Mouse (Mus musculus) limb, embryonic 14.5 days (tissue): Measurements from ENCODE around the gene Tbc1d14. TPM values are rescaled to one million over a fixed set of nuclear protein-coding genes. Genes with fewer than 3 reads are reported as not detected.

Experiments
- ATAC-seq: fragments of 200-750 bp; cut with Nextera tagmentation; 2 replicates; pipeline ENCODE4 v1.8.0; 2017; ENCODE audit warnings: low read depth, moderate number of reproducible peaks, moderate TSS enrichment; ENCODE audit not compliant: low FRiP score
- DNase-seq: peaks from one replicate; pipeline ENCODE4 v3.0.0-alpha.2; 2015; ENCODE audit warnings: low spot score
- H3K27ac ChIP-seq: fragments of 300-500 bp; sonication (generic); replicated peaks from 2 replicates; pipeline ENCODE4 v1.5.1; 2014; ENCODE audit warnings: low read depth, mild to moderate bottlenecking, low read length, moderate library complexity, mixed read lengths
- H3K27me3 ChIP-seq: fragments of 300-500 bp; sonication (generic); 2 replicates; pipeline ENCODE4 v1.6.1; 2014; ENCODE audit warnings: low read length, mixed read lengths; ENCODE audit not compliant: control insufficient read depth, insufficient read depth
- H3K36me3 ChIP-seq: fragments of 300-500 bp; sonication (generic); 2 replicates; pipeline ENCODE4 v1.6.1; 2014; ENCODE audit warnings: mild to moderate bottlenecking, low read length, moderate library complexity, mixed read lengths; ENCODE audit not compliant: control insufficient read depth, insufficient read depth
- H3K4me1 ChIP-seq: fragments of 300-500 bp; sonication (generic); 2 replicates; pipeline ENCODE4 v1.6.1; 2014; ENCODE audit warnings: antibody characterized with exemption, low read length, mixed read lengths; ENCODE audit not compliant: control insufficient read depth, insufficient read depth
- H3K4me2 ChIP-seq: fragments of 300-500 bp; sonication (generic); replicated peaks from 2 replicates; pipeline ENCODE4 v1.6.1; 2014; ENCODE audit warnings: low read depth, mild to moderate bottlenecking, low read length, moderate library complexity; ENCODE audit not compliant: severe bottlenecking
- H3K4me3 ChIP-seq: fragments of 300-500 bp; sonication (generic); replicated peaks from 2 replicates; pipeline ENCODE4 v1.5.1; 2014; ENCODE audit warnings: low read length
- H3K9ac ChIP-seq: fragments of 300-500 bp; sonication (generic); 2 replicates; pipeline ENCODE4 v1.6.1; 2014; ENCODE audit warnings: mild to moderate bottlenecking, low read depth, low read length, moderate library complexity; ENCODE audit not compliant: severe bottlenecking
- H3K9me3 ChIP-seq: fragments of 300-500 bp; sonication (generic); 2 replicates; pipeline ENCODE4 v1.6.1; 2016; ENCODE audit warnings: low read length; ENCODE audit not compliant: control insufficient read depth
- POLR2A ChIP-seq: fragments of 200-500 bp; IDR thresholded peaks from 2 replicates; pipeline ENCODE4 v1.8.0; 2012; ENCODE audit warnings: inconsistent platforms, mild to moderate bottlenecking, moderate library complexity, borderline replicate concordance; ENCODE audit not compliant: insufficient read depth, insufficient read length; ENCODE audit errors: extremely low read depth
- WGBS: fragments of 180-500 bp; shearing (Covaris S2); extraction: QIAGEN DNeasy Blood & Tissue Kit; methylation state at CpG from one replicate; pipeline ENCODE4 v1.1.7; 2014; 5-methylcytosine and 5-hydroxymethylcytosine counted together
- polyA plus RNA-seq, 2 experiments: library from polyadenylated mRNA; depleted of rRNA in 1 of 2; stranded (reverse) in 1 of 2; unstranded in 1 of 2; fragments of >200 nt; fragmentation: Nextera tagmentation in 1 of 2; extraction: Ambion mirVana in 1 of 2; gene quantifications; 2 replicates each; pipeline versions ENCODE4 v1.2.1 to v1.2.3; 2012 to 2014

Tbc1d14 gene
- polyA plus RNA-seq, 2 experiments: 37.9 to 46.6 TPM

DNA sequence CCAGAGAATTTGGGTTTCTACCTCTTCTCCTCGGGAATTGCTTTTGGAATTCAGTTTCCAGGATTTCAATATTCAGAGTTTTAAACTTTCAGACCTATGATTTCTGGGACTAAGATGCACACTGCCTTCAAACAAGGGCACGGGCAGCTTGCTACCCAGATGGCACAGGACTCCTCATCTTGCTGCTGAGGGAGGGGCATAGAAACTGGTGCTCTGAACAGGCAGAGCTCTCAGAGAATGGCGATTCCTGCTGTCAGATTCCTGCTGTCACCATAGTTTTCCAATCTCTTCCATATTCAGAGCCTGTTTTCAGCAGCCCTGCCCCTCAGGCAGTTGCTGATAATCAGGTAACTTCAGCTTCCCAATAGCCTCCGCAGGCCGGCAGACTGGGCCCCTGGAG, 77.5 kb downstream of the Tbc1d14 start:
- H3K4me1 ChIP-seq: no peaks in the 10 kb centered on the region
- no peak for ATAC-seq
- H3K4me2 ChIP-seq: no peak overlapping the region
- peaks cover 89% of the 10 kb centered on the region for H3K36me3 ChIP-seq
- no peak overlapping the region for H3K4me3 ChIP-seq
- DNase-seq: no peak
- H3K27ac ChIP-seq: no peak overlapping the region
- no peaks in the 10 kb centered on the region for H3K9me3 ChIP-seq
- no peak for TF ChIP-seq POLR2A
- 84% methylated on average over 5 of the region's 5 CpGs for WGBS
- no peaks in the 10 kb centered on the region for H3K27me3 ChIP-seq
- no peak overlapping the region for H3K9ac ChIP-seq

GRCm38 (mm10) chr5:36515126-36515525, 78.0 kb downstream of the Tbc1d14 start:
- no peak overlapping the region for H3K27ac ChIP-seq
- WGBS: 88% methylated on average over 1 of the region's 1 CpGs
- no peak overlapping the region for H3K4me3 ChIP-seq
- no peaks in the 10 kb centered on the region for H3K27me3 ChIP-seq
- TF ChIP-seq POLR2A: no peak
- no peaks in the 10 kb centered on the region for H3K9me3 ChIP-seq
- H3K9ac ChIP-seq: no peak overlapping the region
- H3K4me1 ChIP-seq: no peaks in the 10 kb centered on the region
- H3K4me2 ChIP-seq: no peak overlapping the region
- H3K36me3 ChIP-seq: peaks cover 88% of the 10 kb centered on the region
- DNase-seq (no peak), ATAC-seq (no peak)

DNA sequence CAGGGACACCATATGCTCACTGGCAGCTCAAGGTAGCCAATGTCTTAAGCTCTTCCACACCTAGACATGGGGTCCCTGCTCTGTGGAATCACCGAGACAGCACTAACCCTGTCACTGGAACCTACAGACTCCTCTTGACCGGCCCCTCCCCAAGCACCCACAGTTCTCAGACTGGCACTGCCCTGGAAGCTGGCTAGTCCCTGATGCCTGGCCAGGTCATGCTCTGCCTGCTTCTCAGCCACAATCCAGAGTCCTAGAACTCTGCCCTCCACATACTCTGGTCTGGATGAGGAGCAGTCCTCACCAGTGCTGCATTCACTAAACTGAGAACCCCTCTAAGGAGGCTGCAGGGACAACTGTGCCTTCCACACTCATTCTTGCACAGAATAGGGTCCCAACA, 82.1 kb downstream of the Tbc1d14 start:
- H3K4me3 ChIP-seq: no peak overlapping the region
- H3K36me3 ChIP-seq: peaks cover 80% of the 10 kb centered on the region
- H3K9me3 ChIP-seq: no peaks in the 10 kb centered on the region
- no peaks in the 10 kb centered on the region for H3K4me1 ChIP-seq
- no peak overlapping the region for H3K4me2 ChIP-seq
- H3K27ac ChIP-seq: no peak overlapping the region
- no peak for TF ChIP-seq POLR2A
- no peaks in the 10 kb centered on the region for H3K27me3 ChIP-seq
- H3K9ac ChIP-seq: no peak overlapping the region
- ATAC-seq (no peak), DNase-seq (no peak)
- 90% methylated on average over 2 of the region's 2 CpGs for WGBS

- ATAC-seq: no peak
These were observed 84.7 kb downstream of the Tbc1d14 start for GRCm38 (mm10) chr5:36508351-36508750.

GRCm38 (mm10) chr5:36505643-36506042, 87.4 kb downstream of the Tbc1d14 start:
- H3K4me3 ChIP-seq: no peak overlapping the region
- no peaks in the 10 kb centered on the region for H3K27me3 ChIP-seq
- H3K36me3 ChIP-seq: peaks cover 86% of the 10 kb centered on the region
- ATAC-seq (no peak), DNase-seq (no peak)
- WGBS: 77% methylated on average over 5 of the region's 5 CpGs
- no peak overlapping the region for H3K4me2 ChIP-seq
- H3K4me1 ChIP-seq: no peaks in the 10 kb centered on the region
- H3K9me3 ChIP-seq: no peaks in the 10 kb centered on the region
- H3K9ac ChIP-seq: no peak overlapping the region
- H3K27ac ChIP-seq: no peak overlapping the region
- no peak for TF ChIP-seq POLR2A

More at GRCm38 (mm10) chr5:36508351-36508750, 84.7 kb downstream of the Tbc1d14 start:
- H3K27me3 ChIP-seq: no peaks in the 10 kb centered on the region
- no peaks in the 10 kb centered on the region for H3K9me3 ChIP-seq
- no peak for DNase-seq
- no peak overlapping the region for H3K4me2 ChIP-seq
- no peak overlapping the region for H3K4me3 ChIP-seq
- peaks cover 86% of the 10 kb centered on the region for H3K36me3 ChIP-seq
- no peak overlapping the region for H3K9ac ChIP-seq
- TF ChIP-seq POLR2A: no peak
- no peak overlapping the region for H3K27ac ChIP-seq
- no peaks in the 10 kb centered on the region for H3K4me1 ChIP-seq
- 91% methylated on average over 10 of the region's 10 CpGs for WGBS

DNA sequence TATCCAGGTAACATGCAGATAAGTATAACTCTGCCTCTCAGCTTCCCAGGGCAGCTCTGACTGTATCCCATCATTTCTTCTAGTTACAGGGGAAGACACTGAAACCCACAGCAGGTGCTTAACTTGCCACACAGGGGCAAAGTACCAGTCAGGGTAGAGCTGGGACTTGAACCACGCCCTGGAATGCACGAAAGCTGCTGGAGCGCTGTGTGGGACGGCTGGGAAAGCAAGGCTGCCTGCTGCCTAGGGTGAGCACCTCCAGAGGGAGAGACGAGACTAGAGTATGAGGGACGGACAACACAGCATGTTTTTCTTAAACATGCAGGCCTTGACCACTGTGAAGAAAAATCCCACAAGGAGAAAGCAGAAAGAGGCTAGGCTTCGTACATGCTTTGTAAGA, 87.8 kb downstream of the Tbc1d14 start:
- Histone ChIP-seq H3K27ac (no peak overlapping the region), H3K4me2 (no peak overlapping the region), H3K4me3 (no peak overlapping the region), H3K9ac (no peak overlapping the region), H3K4me1 (no peaks in the 10 kb centered on the region), H3K27me3 (no peaks in the 10 kb centered on the region), H3K36me3 (peaks cover 86% of the 10 kb centered on the region), H3K9me3 (no peaks in the 10 kb centered on the region)
- ATAC-seq (no peak), DNase-seq (no peak)
- WGBS: 89% methylated on average over 7 of the region's 7 CpGs
- TF ChIP-seq POLR2A: no peak
